8 mouse cellular contexts compared by ENCODE assay signal in genomic region chr9:41805491-41806288, GRCm38 (mm10).
A peak's percentile ranks its signal among the peaks of the same experiment; 100 is the strongest.
DNase-seq lines count a peak whose midpoint lies in the region; ATAC-seq lines count a peak whose summit lies in the region.

No protein-coding gene starts in this region.

- peaks cover 43% of the 10 kb centered on the region for H3K4me1 ChIP-seq in forebrain, embryonic 10.5 days
- H3K4me1 ChIP-seq in limb, embryonic 11.5 days (ENCODE audit: control insufficient read depth, insufficient read depth, low read length): peaks cover 11% of the 10 kb centered on the region
- peaks cover 16% of the 10 kb centered on the region for H3K4me1 ChIP-seq in stomach, embryonic 15.5 days

- H3K9me3 ChIP-seq in forebrain, embryonic 10.5 days: peaks cover 2% of the 10 kb centered on the region; the same call in 1 of the 2 replicates
- no peaks in the 10 kb centered on the region for H3K9me3 ChIP-seq in limb, embryonic 11.5 days (ENCODE audit: control insufficient read depth, low read length)
- no peaks in the 10 kb centered on the region for H3K9me3 ChIP-seq in stomach, embryonic 15.5 days

- H3K9ac ChIP-seq in limb, embryonic 11.5 days (ENCODE audit: low read length): no peak overlapping the region
- no peak overlapping the region for H3K9ac ChIP-seq in stomach, embryonic 15.5 days

- H3K36me3 ChIP-seq in forebrain, embryonic 10.5 days (replicated peaks): no peaks in the 10 kb centered on the region
- H3K36me3 ChIP-seq in limb, embryonic 11.5 days (ENCODE audit: control insufficient read depth, insufficient read depth, low read length): no peaks in the 10 kb centered on the region
- no peaks in the 10 kb centered on the region for H3K36me3 ChIP-seq in stomach, embryonic 15.5 days

- H3K4me3 ChIP-seq in forebrain, embryonic 10.5 days: peak overlapping the region; percentile 25; the same call in 1 of the 2 replicates
- H3K4me3 ChIP-seq in limb, embryonic 11.5 days (ENCODE audit: low read depth, low read length): no peak overlapping the region
- H3K4me3 ChIP-seq in stomach, embryonic 15.5 days (replicated peaks): no peak overlapping the region

- H3K4me2 ChIP-seq in limb, embryonic 11.5 days (ENCODE audit: low read depth, severe bottlenecking): no peak overlapping the region
- H3K4me2 ChIP-seq in stomach, embryonic 15.5 days: no peak overlapping the region

- 21% methylated on average over 15 of the region's 15 CpGs for WGBS in forebrain, embryonic 10.5 days
- 22% methylated on average over 15 of the region's 15 CpGs for WGBS in limb, embryonic 11.5 days
- 34% methylated on average over 15 of the region's 15 CpGs for WGBS in stomach, embryonic 15.5 days

- H3K27ac ChIP-seq in forebrain, embryonic 10.5 days: peak overlapping the region; percentile 91
- peak overlapping the region; percentile 91 for H3K27ac ChIP-seq in limb, embryonic 11.5 days (replicated peaks; ENCODE audit: low read depth, low read length)
- peak overlapping the region; percentile 54; the same call in 1 of the 2 replicates for H3K27ac ChIP-seq in stomach, embryonic 15.5 days

- peak; percentile 58 for DNase-seq in retina, postnatal 1 day
- no peak for DNase-seq in retina, embryonic 14.5 days (ENCODE audit: low spot score)
- peak; percentile 78 for DNase-seq in forebrain, embryonic 10.5 days (ENCODE audit: extremely low spot score, low spot score)
- peak; percentile 84 for DNase-seq in limb, embryonic 11.5 days (ENCODE audit: low spot score)
- DNase-seq in ovary, adult 18-20 months (ENCODE audit: low spot score): no peak
- no peak for DNase-seq in spleen, adult 12 weeks (ENCODE audit: low spot score)
- no peak for DNase-seq in layer of hippocampus, adult 18-20 months (ENCODE audit: low spot score in 2 of 2)

- no peaks in the 10 kb centered on the region for H3K27me3 ChIP-seq in forebrain, embryonic 10.5 days (ENCODE audit: poor library complexity, severe bottlenecking)
- no peaks in the 10 kb centered on the region for H3K27me3 ChIP-seq in limb, embryonic 11.5 days (ENCODE audit: control insufficient read depth, insufficient read depth, low read length)
- no peaks in the 10 kb centered on the region for H3K27me3 ChIP-seq in stomach, embryonic 15.5 days (replicated peaks)

- ATAC-seq in limb, embryonic 11.5 days (ENCODE audit: insufficient number of reproducible peaks, low FRiP score, low TSS enrichment, low read depth): peak; percentile 89
- no peak for ATAC-seq in stomach, embryonic 15.5 days (ENCODE audit: insufficient read depth, low FRiP score, low read depth)

Comparison
In these comparisons a context has a peak if more than half of its experiments do, and no peak if none do; other contexts are left out.
1. DNase-seq: peak in retina, postnatal 1 day (single experiment), forebrain, embryonic 10.5 days (single experiment) and limb, embryonic 11.5 days (single experiment); none in retina, embryonic 14.5 days (single experiment), ovary, adult 18-20 months (single experiment), spleen, adult 12 weeks (single experiment) and layer of hippocampus, adult 18-20 months (0 of 2).
2. Peak in every context shown above with its lines, with median percentiles within 50 percentile points of each other: H3K27ac ChIP-seq.